Mouse (Mus musculus): Measurements from ENCODE around the gene Gm3072.
"Not testable (repeated sequence)": the region's sequence is repeated elsewhere in the genome, so short reads cannot be mapped to it uniquely, and the experiment has no call there.

Gm3072 gene

GRCm38 (mm10) chr14:41624512-41624911 is at the start of gene Gm3072:
Gene Gm3072, minus strand, starts transcription at chr14:41624612.
- DNase-seq (ENCODE audit: low spot score in 2 of 2), result not testable (repeated sequence)

- peak in 1 of 2 experiments; percentile 22 for DNase-seq (ENCODE audit: low spot score in 2 of 2)
These were observed 23.8 kb upstream of the Gm3072 start for GRCm38 (mm10) chr14:41648176-41648575.

- not testable (repeated sequence) for DNase-seq (ENCODE audit: low spot score in 2 of 2)
These were observed 22.0 kb upstream of the Gm3072 start, which contains the start of gene Gm3676 for GRCm38 (mm10) chr14:41646387-41646786. Gene Gm3676, minus strand, starts transcription at chr14:41646487.

GRCm38 (mm10) chr14:41630144-41630543 is 5.7 kb upstream of the Gm3072 start:
- DNase-seq (ENCODE audit: low spot score in 2 of 2), result not testable (repeated sequence)

- not testable (repeated sequence) for DNase-seq (ENCODE audit: low spot score in 2 of 2)
These were observed 1.9 kb downstream of the Gm3072 start for GRCm38 (mm10) chr14:41622535-41622934.

GRCm38 (mm10) chr14:41610690-41611089 is 13.7 kb downstream of the Gm3072 start:
- peak in 1 of 2 experiments; percentile 7 for DNase-seq (ENCODE audit: low spot score in 2 of 2)

- DNase-seq (ENCODE audit: low spot score in 2 of 2), result not testable (repeated sequence)
These were observed 23.5 kb downstream of the Gm3072 start for GRCm38 (mm10) chr14:41600935-41601334.

GRCm38 (mm10) chr14:41586346-41586745 is 38.1 kb downstream of the Gm3072 start:
- not testable (repeated sequence) for DNase-seq (ENCODE audit: low spot score in 2 of 2)

GRCm38 (mm10) chr14:41572911-41573310 is 51.5 kb downstream of the Gm3072 start, which contains the start of gene 1700049E17Rik2:
Gene 1700049E17Rik2, plus strand, starts transcription at chr14:41573211.
- DNase-seq (ENCODE audit: low spot score in 2 of 2), result not testable (repeated sequence)
